Mouse (Mus musculus) small intestine, adult 2 months (tissue): ENCODE data around the gene Fv1.

Experiments
- CTCF ChIP-seq: fragments of 200-500 bp; IDR thresholded peaks from 2 replicates; pipeline ENCODE4 v1.5.1; 2012; ENCODE audit warnings: low read depth, mild to moderate bottlenecking, control low read depth, inconsistent platforms, low read length, moderate library complexity, mixed read lengths; ENCODE audit not compliant: insufficient replicate concordance, insufficient read length; ENCODE audit errors: extremely low read depth
- POLR2A ChIP-seq: fragments of 200-500 bp; IDR thresholded peaks from 2 replicates; pipeline ENCODE4 v1.6.1; 2012; ENCODE audit warnings: low read depth, mild to moderate bottlenecking, control low read depth, inconsistent platforms, low read length, moderate library complexity

- TF ChIP-seq CTCF (no peak), POLR2A (no peak)
Observed at GRCm38 (mm10) chr4:147881792-147882191, 13.0 kb downstream of the Fv1 start.
